Mouse (Mus musculus) gastrocnemius, postnatal 10 days (tissue): ENCODE measurements around the gene Aldh18a1. TPM values are rescaled to one million over a fixed set of nuclear protein-coding genes. Genes with fewer than 3 reads are reported as not detected.
"Not testable (repeated sequence)": the region's sequence is repeated elsewhere in the genome, so short reads cannot be mapped to it uniquely, and the experiment has no call there.

Experiments
- DNase-seq: peaks from one replicate; pipeline ENCODE4 v3.0.0; 2021; ENCODE audit warnings: mixed read lengths
- total RNA-seq, 2 experiments: library from RNA; stranded (reverse); gene quantifications; 2 replicates each; pipeline ENCODE4 v1.2.3; 2021

The Aldh18a1 gene
- total RNA-seq, 2 experiments from 2014 or later: 12.7 to 15.8 TPM

- no peak for DNase-seq
Observed at GRCm38 (mm10) chr19:40587491-40588292, 571 bp downstream of the Aldh18a1 start.

GRCm38 (mm10) chr19:40586908-40587307 is 1.4 kb downstream of the Aldh18a1 start:
- DNase-seq: no peak

- DNase-seq: no peak
Observed at GRCm38 (mm10) chr19:40581662-40582061, 6.6 kb downstream of the Aldh18a1 start.

GRCm38 (mm10) chr19:40580902-40581301 is 7.4 kb downstream of the Aldh18a1 start:
- no peak for DNase-seq

- DNase-seq: no peak
Observed at GRCm38 (mm10) chr19:40575438-40575837, 12.8 kb downstream of the Aldh18a1 start.

GRCm38 (mm10) chr19:40570726-40571125 is 17.5 kb downstream of the Aldh18a1 start:
- DNase-seq: no peak

- no peak for DNase-seq
Observed at GRCm38 (mm10) chr19:40567616-40568015, 20.6 kb downstream of the Aldh18a1 start.

GRCm38 (mm10) chr19:40563880-40564645 is 24.2 kb downstream of the Aldh18a1 start:
- DNase-seq: no peak

GRCm38 (mm10) chr19:40561521-40561920 is 26.7 kb downstream of the Aldh18a1 start:
- not testable (repeated sequence) for DNase-seq

- no peak for DNase-seq
Observed at GRCm38 (mm10) chr19:40556029-40556428, 32.2 kb downstream of the Aldh18a1 start.

- no peak for DNase-seq
Observed at GRCm38 (mm10) chr19:40555136-40555535, 33.1 kb downstream of the Aldh18a1 start.

GRCm38 (mm10) chr19:40554343-40554742 is 33.9 kb downstream of the Aldh18a1 start:
- no peak for DNase-seq

- DNase-seq: no peak
Observed at GRCm38 (mm10) chr19:40553849-40554248, 34.4 kb downstream of the Aldh18a1 start.

- no peak for DNase-seq
Observed at GRCm38 (mm10) chr19:40553014-40553789, 35.1 kb downstream of the Aldh18a1 start.

- DNase-seq: no peak
Observed at GRCm38 (mm10) chr19:40549516-40550135, 38.6 kb downstream of the Aldh18a1 start.

GRCm38 (mm10) chr19:40548796-40549515 is 39.3 kb downstream of the Aldh18a1 start:
- no peak for DNase-seq

- DNase-seq: no peak
Observed at GRCm38 (mm10) chr19:40548386-40548785, 39.9 kb downstream of the Aldh18a1 start.

GRCm38 (mm10) chr19:40544856-40545255 is 43.4 kb downstream of the Aldh18a1 start:
- DNase-seq: peak; percentile 36

- no peak for DNase-seq
Observed at GRCm38 (mm10) chr19:40542776-40543175, 45.5 kb downstream of the Aldh18a1 start.

GRCm38 (mm10) chr19:40536526-40536925 is 51.7 kb downstream of the Aldh18a1 start:
- no peak for DNase-seq

- DNase-seq: no peak
Observed at GRCm38 (mm10) chr19:40532525-40532924, 55.7 kb downstream of the Aldh18a1 start.
